Mouse (Mus musculus) retina, embryonic 14.5 days (tissue): ENCODE measurements at regions not wholly inside any gene's neighbourhood (a gene's known extent, or its start where the extent isn't known, plus 50 kb on each side); places are given as distances from the start of the nearest gene placed in this dataset.
A peak's percentile ranks its signal among the peaks of the same experiment; 100 is the strongest.

Experiments
- DNase-seq: peaks from one replicate; pipeline ENCODE4 v3.0.0-alpha.2; 2015; ENCODE audit warnings: low spot score

DNA sequence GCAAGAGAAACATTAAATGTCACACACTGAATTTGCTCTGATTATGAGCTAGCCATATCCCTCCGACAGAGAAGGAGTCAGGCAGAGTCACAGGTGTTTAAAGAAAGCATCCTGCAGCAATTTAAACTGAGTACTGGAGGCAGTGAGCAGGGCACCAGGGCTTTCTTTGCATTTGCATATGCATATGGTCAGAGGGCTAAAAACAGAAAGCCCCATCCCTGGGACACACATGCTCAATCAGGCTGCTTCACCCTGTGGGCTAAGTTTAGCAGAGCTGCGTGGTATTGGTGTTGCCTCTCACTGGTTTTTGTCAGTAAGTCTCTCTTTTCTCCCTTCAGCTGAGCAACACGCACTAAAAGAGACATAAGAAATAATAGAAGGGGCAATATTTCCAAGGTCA lies 289.9 kb upstream of the Rps6ka3 start:
- no peak for DNase-seq

DNA sequence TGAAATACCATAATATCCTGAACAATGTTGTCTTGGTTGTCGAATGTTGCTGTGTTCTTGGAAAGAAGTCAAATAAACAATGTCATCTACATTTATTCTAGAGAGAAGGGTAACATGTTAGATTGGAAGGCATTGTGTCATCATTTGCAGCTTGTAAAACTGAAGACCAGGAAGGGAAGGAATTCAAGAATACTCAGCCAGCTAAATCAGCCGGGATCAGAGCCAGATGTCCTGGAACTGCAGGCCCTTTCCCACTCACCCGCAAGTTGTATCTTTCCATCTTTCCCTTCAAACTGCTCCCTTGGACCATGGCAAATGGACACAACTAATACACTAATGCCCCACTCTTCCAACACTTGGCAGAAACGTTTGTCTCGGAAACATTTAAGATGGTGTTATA lies 288.7 kb upstream of the Rps6ka3 start:
- no peak for DNase-seq

DNA sequence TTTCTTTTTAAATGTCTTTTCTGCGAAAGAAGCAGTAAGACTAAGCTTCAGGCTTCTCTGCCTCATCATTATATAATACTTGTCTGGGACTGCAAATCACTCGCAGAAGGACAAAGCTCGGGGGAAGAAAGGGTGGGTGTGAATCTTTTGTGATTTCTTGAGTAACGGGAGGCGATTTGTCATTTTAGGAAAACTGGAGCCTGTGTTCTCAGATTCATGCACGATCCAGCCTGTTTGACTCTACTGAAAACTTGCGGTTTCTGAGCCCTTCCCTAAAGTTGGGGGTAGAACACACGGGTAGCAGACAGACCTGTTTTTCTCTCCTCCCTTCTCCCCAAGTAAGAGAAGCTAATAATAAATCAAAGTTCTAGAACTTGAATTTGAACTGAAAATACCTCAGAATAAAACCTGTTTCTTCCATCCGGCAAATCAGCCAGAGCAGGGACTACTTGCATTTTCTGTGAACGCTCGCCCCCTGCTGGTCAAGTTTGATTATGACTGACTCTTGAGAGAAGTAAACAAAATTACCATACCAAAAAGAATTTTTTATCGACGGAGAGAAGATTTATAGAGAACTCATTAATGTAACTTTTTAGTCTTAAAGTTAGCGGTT lies 288.2 kb upstream of the Rps6ka3 start:
- peak; percentile 75 for DNase-seq

DNA sequence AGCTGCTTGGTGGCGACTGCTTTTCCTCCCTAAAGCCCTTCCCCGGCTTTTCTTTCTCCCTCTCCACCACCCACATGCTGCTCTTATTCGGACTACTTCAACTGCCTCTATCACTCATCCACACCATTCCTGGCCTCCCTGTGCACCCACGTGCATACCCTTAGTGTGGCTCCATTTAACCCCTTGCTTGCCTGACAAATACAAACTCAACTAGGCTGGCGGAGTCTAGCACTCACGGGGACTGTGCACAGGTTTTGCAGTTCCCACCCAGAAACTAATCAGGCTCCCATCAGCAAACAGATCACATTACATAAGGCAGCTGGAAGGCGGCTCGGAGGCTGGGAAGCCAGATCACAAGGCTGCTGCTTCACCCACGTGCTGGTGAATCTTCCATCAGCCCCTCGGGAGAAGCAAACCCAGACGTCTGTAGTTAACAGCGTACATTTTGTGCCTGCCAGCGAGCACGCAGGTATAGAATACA lies 287.0 kb upstream of the Rps6ka3 start:
- DNase-seq: peak; percentile 42

DNA sequence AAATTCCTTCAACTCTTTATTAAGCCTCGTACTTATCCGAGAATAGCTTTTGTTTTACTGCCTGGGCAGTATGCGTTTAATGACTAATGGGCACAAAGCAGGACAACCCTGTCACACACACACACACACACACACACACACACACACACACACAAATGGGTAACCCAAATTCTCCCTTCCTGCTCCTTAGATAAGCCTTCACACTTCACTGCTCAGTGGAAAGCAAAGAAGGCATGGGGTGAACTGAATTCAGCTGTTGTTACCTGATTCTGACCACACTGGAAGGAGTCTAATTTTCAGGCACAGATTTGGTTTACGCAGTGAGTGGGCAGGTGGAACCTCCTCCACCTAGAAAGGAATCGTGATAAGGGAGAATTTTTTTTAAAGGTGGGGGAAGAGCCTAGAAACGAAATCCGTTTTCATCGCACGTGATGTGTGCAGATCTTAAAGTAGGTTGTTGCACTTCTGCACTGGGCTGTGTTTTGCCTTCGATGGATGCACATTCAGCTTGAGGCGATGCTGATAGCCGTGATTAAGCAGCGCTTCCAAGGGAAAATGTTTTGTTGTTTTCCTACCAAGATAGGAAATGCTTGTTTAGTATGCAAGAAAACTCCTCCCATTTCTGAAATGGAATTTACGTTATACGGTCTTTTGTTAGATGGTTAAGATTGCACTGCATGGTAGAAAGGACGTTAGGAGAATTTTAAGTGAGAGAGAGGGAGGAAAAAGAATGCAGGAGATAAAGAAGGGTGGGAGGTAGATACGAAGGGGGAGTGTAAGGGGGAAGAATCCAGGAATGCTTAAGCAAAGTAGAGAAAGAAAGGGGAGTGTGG lies 286.2 kb upstream of the Rps6ka3 start:
- DNase-seq: peak; percentile 8

DNA sequence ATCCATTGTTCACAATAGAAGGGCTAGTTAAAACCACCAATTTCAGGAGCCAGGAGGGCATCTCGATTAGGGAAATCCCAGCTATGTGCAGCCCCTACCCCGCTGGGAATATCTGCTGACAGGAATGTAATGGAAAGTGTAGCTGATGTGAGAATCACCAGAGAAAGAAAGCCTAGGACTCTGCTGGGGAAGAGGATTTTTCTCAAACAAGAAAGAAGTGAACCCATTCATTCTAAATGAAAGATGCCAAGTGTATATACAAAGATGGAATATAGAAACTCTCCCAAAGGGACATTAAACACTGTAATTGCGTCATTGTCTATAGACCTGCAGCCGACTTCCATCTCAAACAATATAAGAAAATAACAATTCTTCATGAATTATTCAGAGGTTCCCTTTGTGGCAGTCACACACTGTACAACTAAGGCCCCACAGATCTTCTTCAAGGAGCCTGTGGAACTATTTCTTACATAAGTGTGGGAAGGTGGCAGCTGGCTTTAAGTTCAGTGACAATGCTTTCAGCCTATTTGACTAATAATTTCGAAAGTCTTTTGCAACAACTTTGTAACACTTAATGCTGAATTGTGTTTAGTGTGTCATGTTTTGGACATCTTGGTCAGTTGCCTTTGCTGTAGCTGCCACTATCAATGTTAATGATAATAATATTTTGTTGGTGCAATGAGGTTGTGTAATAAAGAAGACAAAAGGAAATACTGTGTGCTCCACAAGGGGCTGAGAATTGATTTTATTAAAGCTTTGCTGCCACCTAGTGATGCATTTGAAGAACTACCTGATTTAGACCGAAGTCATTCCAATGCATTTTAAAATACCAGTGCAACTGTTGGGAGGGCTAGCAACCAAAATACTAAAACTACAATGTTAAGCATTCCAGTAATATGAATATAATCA lies 285.4 kb upstream of the Rps6ka3 start:
- peak; percentile 78 for DNase-seq

DNA sequence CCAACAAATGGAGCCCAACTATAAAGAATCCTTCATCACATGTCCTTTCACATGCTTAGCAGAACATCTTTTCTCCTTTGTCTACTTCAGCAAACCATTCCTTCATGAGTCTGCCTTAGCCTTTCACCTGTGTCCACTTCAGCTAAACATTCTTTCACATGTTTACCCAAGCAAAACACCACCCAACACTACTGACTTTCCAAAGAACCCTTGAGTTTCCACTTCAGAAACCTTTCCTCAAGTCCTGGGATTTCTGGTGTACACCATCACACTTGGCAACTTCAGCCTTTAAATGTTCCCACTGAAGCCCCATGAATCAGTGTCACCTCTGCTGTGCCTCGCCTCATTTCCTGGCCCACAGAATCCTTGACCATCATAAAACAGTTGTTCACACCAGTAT lies 278.2 kb upstream of the Rps6ka3 start:
- no peak for DNase-seq

DNA sequence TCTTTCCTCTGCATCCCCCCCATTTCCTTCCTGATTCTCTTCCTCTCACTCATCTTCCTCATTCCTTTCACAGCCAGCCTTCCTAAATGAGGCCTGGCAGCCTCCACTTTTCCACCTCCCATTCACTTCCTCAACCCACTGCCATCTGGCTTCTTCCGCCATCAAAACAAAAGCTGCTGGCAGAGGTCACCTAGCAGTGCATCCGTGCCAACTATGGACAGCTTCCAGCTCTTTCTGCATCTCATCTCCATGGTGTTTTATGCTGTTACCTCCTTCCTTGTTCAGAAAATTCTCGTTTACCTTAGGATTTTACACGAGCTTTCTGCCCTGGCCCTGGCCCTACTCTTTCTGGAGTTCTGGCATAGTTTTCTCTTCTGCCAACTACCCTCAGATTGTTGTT lies 262.9 kb upstream of the Rps6ka3 start:
- DNase-seq: no peak

DNA sequence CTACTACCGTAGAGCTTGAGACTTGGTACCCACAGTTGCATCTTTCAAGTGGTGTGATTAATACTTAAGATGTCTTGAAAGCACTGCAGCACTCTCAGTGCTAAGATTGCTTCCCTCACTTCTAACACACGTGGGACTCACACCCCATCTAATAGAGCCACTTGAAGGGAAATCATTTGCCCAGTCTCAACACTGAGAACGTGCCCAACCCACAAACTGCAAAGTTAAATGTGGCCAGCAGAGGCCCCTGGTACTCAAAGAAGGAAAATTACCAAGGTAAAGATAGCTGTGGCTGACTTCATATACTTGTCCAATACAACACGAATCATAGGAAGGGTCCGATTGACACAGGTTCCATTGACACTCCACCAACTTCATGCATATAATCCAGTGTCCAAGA lies 238.4 kb upstream of the Rps6ka3 start:
- DNase-seq: no peak

DNA sequence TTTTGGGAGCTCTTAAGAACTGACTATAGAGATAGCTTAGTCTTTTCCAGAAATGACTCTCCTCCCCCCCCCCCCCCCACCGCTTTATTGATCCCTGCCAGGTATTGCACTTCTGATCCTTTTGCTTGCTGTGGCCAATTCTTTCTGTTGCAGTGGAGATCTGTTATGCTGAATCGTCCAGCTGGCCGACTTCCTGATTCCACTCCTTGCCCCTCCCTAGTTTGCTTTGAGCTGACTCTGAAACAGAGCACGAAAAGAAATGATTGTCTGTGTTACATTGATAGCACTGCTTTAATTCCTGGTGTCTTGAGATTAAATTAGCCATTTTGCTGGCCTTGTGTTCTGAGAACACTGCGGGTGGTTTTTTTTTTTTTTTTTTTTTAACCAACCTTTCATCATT lies 233.5 kb upstream of the Rps6ka3 start:
- DNase-seq: no peak

DNA sequence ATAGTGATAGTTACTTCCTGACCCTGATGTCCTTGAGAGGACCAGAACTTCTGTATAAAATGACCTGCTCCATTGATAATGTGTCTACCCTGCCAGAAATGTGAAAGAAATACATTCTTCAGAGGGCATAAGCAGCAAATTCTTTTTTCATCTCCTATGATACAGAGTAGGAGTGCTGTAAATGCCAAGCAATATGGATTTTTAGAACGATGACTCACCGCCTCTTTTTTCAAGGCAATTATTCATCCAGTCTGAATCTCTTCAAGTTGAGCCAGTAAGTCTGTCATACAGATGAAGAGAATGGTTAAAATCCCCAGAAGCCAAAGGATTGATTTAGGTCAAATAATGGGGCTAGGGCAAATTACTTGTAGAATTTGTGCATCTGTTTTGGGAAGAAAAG lies 225.4 kb upstream of the Rps6ka3 start:
- DNase-seq: no peak

DNA sequence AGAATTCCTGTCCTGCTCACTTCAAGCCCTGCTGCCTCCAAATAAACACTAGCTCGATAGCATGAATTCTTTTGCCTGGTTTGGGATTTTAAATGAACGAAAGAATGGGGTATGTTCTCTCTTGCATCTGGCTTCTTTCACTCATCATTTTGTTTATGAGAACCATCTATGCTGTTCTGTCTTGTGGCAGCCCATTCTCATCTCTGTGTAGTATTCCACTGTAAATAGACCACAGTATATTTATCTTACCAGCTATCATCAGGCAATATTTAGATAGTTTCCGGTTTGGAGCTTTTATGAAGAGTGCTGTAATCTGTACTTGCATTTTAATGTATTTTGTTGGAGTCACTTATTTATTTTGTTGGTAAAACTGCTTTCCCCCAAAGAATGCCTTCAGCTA lies 222.4 kb upstream of the Rps6ka3 start:
- DNase-seq: no peak

DNA sequence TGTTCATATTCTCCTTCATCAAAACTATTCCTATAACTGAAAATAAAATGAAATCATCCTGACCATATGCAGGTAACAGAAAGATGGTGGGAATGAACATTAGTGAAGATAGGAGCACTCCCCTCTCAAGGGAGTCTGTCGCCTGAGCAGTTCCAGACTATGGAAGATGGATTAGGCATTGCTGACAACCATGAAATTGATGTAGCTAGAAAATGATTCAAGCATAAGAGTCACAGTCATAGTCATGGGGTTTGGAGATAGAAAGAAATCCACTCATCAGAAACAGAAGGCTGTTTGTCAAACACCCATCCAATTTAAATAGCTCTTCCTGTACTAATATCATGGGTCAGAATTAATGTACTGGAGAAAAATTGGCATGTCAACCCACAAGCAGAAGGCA lies 191.2 kb upstream of the Rps6ka3 start:
- DNase-seq: no peak

DNA sequence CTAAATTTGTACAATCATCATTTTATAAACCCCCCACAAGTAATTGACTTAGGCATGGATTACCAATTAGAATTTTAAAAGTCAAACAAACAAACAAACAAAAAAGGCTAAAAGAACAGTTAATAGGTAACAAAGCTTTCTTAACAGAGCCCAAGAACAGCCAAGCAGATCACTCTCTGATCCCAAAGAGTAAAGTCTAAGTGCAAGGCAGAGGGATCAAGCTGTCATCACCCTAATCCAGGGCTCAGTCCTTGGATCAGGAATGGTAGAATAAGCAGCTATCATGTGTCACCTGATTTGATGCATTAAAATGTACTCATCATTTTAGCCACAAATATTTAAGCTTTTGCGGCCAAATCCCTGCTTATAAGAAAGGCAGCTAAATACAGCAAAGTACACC lies 183.8 kb upstream of the Rps6ka3 start:
- DNase-seq: no peak

DNA sequence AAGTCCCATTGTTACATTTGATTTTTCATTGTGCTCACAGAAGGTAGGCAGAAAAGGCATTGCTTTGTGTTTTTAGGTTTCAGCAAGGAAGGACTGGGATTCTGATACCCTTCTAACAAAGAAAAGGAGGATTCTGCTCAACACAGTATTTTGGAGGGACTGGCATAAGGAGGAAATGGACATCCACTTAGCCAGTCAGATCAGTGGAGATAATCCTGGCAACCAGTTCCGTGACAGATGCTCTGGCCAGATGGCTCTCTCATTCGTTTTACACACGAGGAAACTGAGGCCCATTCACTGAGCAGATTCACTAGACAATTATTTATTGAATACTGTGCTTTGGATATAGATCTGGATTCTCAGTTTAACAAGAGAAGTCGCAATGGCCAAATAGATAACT lies 178.2 kb upstream of the Rps6ka3 start:
- DNase-seq: no peak

DNA sequence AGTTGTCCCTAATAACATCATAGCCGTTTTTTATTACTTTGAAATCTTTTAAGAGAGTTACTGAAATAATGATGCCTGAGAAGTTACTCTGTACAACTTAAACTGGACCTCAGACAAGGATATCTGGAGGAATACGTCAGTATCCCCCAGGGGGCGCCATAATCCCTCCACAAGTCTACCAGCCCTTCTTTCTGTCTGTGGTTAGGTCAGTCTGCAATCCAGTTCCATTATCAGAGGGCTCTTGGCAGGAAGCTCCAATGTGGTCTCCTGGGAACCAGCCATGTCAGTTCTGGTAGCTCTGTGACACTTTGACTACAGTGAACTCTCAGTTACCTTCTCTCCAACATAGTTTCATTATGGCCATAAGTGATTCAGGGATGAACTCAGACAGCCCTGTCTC lies 166.7 kb upstream of the Rps6ka3 start:
- DNase-seq: peak; percentile 65

DNA sequence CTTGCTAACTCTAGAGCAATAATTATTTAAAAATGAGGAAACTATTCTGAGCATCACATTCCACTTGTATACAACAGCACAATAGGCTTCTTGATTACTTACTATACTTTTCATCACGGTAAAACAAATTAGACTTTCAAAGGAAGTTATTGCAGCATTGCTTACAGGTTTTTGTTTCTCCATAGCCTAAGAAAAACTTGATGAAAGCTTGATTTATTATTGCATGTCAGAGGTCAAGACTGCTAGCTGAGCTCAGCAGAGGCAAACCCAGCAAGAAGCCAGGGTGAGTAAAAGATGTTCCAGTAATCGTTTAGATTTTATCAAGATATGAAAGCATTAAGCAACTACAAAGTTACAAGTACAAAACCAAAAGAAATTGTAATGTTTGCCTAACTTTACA lies 162.2 kb upstream of the Rps6ka3 start:
- DNase-seq: no peak

DNA sequence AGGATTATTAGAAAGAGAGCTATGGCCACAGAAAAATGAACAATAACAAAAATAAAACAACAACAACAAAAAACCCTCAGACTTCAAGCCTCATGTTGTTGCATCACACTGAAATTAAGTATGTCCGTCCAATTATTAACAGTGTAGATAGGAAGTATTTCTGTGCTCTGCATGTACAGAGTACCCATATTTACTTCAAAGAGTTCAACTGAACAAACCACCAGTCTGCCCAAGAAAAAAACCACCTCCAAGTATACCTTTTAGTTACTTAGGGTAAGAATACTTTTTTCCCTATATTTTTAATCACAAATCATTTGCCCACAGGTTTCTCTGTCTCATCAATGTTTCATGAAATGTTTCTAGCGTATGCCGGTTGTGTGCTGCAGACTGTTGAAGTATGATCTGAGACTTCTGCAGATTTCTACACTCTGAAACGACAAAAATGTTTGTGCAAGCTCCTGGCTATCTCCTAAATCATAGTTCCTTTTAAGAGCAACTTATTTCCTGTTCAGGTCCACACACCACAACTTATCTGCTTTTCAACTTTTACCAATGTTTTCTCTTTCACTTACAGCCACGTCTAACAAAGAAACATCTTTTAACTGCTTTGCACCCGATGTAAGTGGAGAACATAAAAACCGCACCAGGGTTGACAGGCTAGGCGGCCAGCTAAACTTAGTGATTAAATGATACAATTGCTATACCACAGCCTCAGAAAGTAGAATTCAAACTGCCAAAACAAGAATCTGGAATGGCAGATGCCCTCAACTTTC lies 154.2 kb upstream of the Rps6ka3 start:
- no peak for DNase-seq

DNA sequence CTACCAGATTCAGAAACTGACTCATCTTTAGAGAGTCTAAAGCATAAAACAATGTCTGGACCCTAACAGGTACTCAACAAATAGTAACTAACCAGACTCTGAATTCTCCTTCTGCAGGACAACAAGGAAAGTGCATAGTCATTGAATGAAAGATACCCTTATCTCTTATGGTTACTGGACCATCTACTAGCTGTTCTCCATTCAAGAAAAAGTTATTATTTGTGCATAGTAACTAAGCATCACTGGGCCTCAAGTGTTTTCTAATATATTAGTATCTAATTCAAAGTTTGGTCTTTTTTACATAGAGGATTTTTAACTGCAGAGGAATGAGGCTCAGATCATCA lies 153.7 kb upstream of the Rps6ka3 start:
- DNase-seq: no peak

DNA sequence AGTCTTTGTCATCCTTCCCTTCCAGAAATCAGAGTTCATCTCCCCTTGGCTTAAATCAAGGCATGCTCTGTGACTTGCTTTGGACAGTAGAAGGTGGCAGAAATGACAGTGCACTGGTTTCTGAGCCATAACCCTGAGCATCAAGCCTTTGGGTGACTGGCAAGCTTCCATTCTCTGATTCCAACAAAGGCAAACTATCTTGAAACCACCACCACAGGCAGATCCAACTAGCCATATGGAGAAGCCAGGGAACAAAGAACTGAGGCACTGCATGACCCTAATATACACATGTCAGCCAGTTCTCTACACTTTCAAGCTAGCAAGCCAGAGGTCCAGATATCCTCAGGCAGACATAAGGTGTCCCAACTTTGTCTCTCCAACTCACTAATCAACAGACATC lies 151.2 kb upstream of the Rps6ka3 start:
- no peak for DNase-seq

DNA sequence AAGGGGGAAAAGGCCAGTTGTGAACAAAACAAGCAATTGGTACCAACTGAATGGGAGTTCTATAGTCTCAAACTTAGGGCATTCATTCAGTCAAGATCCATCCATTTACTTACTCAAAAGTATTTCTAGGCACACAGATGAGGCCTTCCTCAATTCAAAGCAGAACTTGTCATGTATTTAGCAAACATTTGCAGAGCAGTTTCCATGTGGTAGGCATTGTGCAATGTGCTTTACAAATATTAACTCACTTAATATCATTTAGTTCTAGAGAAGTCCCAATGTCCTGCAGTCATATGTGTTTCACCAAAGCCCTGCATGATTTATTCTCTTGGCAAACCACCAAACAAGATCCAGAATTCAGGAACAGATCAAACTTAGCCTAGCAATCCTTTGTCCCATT lies 148.8 kb upstream of the Rps6ka3 start:
- no peak for DNase-seq

DNA sequence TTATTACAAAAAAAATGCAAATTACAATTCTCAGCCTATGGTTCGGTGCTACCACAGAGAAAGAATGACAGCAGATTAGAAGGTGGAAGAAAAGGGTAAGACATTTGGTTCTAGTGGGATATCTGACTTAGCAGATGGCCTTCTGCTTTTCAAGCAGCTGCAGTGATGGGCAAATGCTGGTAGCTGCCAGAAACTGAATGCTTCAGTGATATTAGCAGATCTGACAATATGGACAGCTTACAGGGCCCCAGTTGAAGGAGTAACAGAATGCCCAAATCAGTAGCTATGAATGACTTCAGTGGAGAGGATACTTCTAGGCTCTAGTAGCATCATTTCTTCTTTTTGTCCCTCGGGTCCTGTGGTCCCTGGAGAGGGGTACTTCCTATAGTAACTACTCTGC lies 143.9 kb upstream of the Rps6ka3 start:
- DNase-seq: no peak
